Mouse (Mus musculus): Measurements from ENCODE around the gene Stxbp5. TPM values are rescaled to one million over a fixed set of nuclear protein-coding genes. Genes with fewer than 3 reads are reported as not detected.

The Stxbp5 gene
- polyA plus RNA-seq, 1 experiment = 9.0 TPM

- WGBS = 31% methylated on average over 6 of the region's 6 CpGs
- Histone ChIP-seq H3K27me3 (ENCODE audit: control insufficient read depth, insufficient read depth, low read length) (no peaks in the 10 kb centered on the region), H3K27ac (ENCODE audit: insufficient read depth, low read length) (no peak overlapping the region), H3K4me1 (ENCODE audit: control insufficient read depth, insufficient read depth, insufficient read length) (peaks cover 3% of the 10 kb centered on the region), H3K36me3 (ENCODE audit: control insufficient read depth, insufficient read depth, low read length) (no peaks in the 10 kb centered on the region), H3K4me3 (ENCODE audit: extremely low read depth, insufficient read depth, insufficient read length) (no peak overlapping the region)
- TF ChIP-seq POLR2A (IDR thresholded peaks at IDR 0.05; ENCODE audit: low read depth, low read length) (no peak), CTCF (IDR thresholded peaks at IDR 0.05; ENCODE audit: extremely low read depth, insufficient read depth, insufficient read length, insufficient replicate concordance) (no peak)
- no peak for DNase-seq (ENCODE audit: low read depth in 1 of 2, low spot score in 2 of 2)
These were observed 20.7 kb downstream of the Stxbp5 start for GRCm38 (mm10) chr10:9880070-9880728.

- Histone ChIP-seq H3K4me3 (ENCODE audit: extremely low read depth, insufficient read depth, insufficient read length) (no peak overlapping the region), H3K36me3 (ENCODE audit: control insufficient read depth, insufficient read depth, low read length) (no peaks in the 10 kb centered on the region), H3K27ac (ENCODE audit: insufficient read depth, low read length) (no peak overlapping the region), H3K4me1 (ENCODE audit: control insufficient read depth, insufficient read depth, insufficient read length) (peaks cover 6% of the 10 kb centered on the region), H3K27me3 (ENCODE audit: control insufficient read depth, insufficient read depth, low read length) (no peaks in the 10 kb centered on the region)
- 84% methylated on average over 6 of the region's 6 CpGs for WGBS
- TF ChIP-seq CTCF (IDR thresholded peaks at IDR 0.05; ENCODE audit: extremely low read depth, insufficient read depth, insufficient read length, insufficient replicate concordance) = no peak
- no peak for TF ChIP-seq POLR2A (IDR thresholded peaks at IDR 0.05; ENCODE audit: low read depth, low read length)
- no peak for DNase-seq (ENCODE audit: low read depth in 1 of 2, low spot score in 2 of 2)
These were observed 21.9 kb downstream of the Stxbp5 start for GRCm38 (mm10) chr10:9878821-9879489.

- Histone ChIP-seq H3K4me1 (ENCODE audit: control insufficient read depth, insufficient read depth, insufficient read length) (peaks cover 6% of the 10 kb centered on the region), H3K4me3 (ENCODE audit: extremely low read depth, insufficient read depth, insufficient read length) (no peak overlapping the region), H3K36me3 (ENCODE audit: control insufficient read depth, insufficient read depth, low read length) (no peaks in the 10 kb centered on the region), H3K27ac (ENCODE audit: insufficient read depth, low read length) (no peak overlapping the region), H3K27me3 (ENCODE audit: control insufficient read depth, insufficient read depth, low read length) (no peaks in the 10 kb centered on the region)
- no peak for DNase-seq (ENCODE audit: low read depth in 1 of 2, low spot score in 2 of 2)
- TF ChIP-seq CTCF (IDR thresholded peaks at IDR 0.05; ENCODE audit: extremely low read depth, insufficient read depth, insufficient read length, insufficient replicate concordance) (no peak), POLR2A (IDR thresholded peaks at IDR 0.05; ENCODE audit: low read depth, low read length) (no peak)
- 52% methylated on average over 3 of the region's 3 CpGs for whole genome bisulfite sequencing
These were observed 25.0 kb downstream of the Stxbp5 start for GRCm38 (mm10) chr10:9875905-9876304.

GRCm38 (mm10) chr10:9872143-9872542 lies 28.7 kb downstream of the Stxbp5 start:
- no peak for DNase-seq (ENCODE audit: low read depth in 1 of 2, low spot score in 2 of 2)
- no peak overlapping the region for H3K27ac ChIP-seq (ENCODE audit: insufficient read depth, low read length)
- no peaks in the 10 kb centered on the region for H3K27me3 ChIP-seq (ENCODE audit: control insufficient read depth, insufficient read depth, low read length)
- peaks cover 6% of the 10 kb centered on the region; the same call in 1 of the 2 replicates for H3K4me1 ChIP-seq (ENCODE audit: control insufficient read depth, insufficient read depth, insufficient read length)
- H3K36me3 ChIP-seq (ENCODE audit: control insufficient read depth, insufficient read depth, low read length) = no peaks in the 10 kb centered on the region
- 76% methylated on average over 2 of the region's 2 CpGs for WGBS
- TF ChIP-seq POLR2A (IDR thresholded peaks at IDR 0.05; ENCODE audit: low read depth, low read length) (no peak), CTCF (IDR thresholded peaks at IDR 0.05; ENCODE audit: extremely low read depth, insufficient read depth, insufficient read length, insufficient replicate concordance) (no peak)
- no peak overlapping the region for H3K4me3 ChIP-seq (ENCODE audit: extremely low read depth, insufficient read depth, insufficient read length)

GRCm38 (mm10) chr10:9866793-9867579 lies 33.9 kb downstream of the Stxbp5 start:
- no peaks in the 10 kb centered on the region for H3K4me1 ChIP-seq (ENCODE audit: control insufficient read depth, insufficient read depth, insufficient read length)
- H3K36me3 ChIP-seq (ENCODE audit: control insufficient read depth, insufficient read depth, low read length) = no peaks in the 10 kb centered on the region
- no peaks in the 10 kb centered on the region for H3K27me3 ChIP-seq (ENCODE audit: control insufficient read depth, insufficient read depth, low read length)
- no peak for TF ChIP-seq CTCF (IDR thresholded peaks at IDR 0.05; ENCODE audit: extremely low read depth, insufficient read depth, insufficient read length, insufficient replicate concordance)
- TF ChIP-seq POLR2A (IDR thresholded peaks at IDR 0.05; ENCODE audit: low read depth, low read length) = no peak
- no peak overlapping the region for H3K27ac ChIP-seq (ENCODE audit: insufficient read depth, low read length)
- 93% methylated on average over 17 of the region's 17 CpGs for WGBS
- H3K4me3 ChIP-seq (ENCODE audit: extremely low read depth, insufficient read depth, insufficient read length) = no peak overlapping the region
- DNase-seq (ENCODE audit: low read depth in 1 of 2, low spot score in 2 of 2) = no peak

- Histone ChIP-seq H3K27ac (ENCODE audit: insufficient read depth, low read length) (no peak overlapping the region), H3K4me1 (ENCODE audit: control insufficient read depth, insufficient read depth, insufficient read length) (no peaks in the 10 kb centered on the region)
These were observed 40.9 kb downstream of the Stxbp5 start for GRCm38 (mm10) chr10:9860022-9860421.

More at GRCm38 (mm10) chr10:9860022-9860421, 40.9 kb downstream of the Stxbp5 start:
- TF ChIP-seq CTCF (IDR thresholded peaks at IDR 0.05; ENCODE audit: extremely low read depth, insufficient read depth, insufficient read length, insufficient replicate concordance) (no peak), POLR2A (IDR thresholded peaks at IDR 0.05; ENCODE audit: low read depth, low read length) (no peak)
- no peak for DNase-seq (ENCODE audit: low read depth in 1 of 2, low spot score in 2 of 2)
- no peaks in the 10 kb centered on the region for H3K36me3 ChIP-seq (ENCODE audit: control insufficient read depth, insufficient read depth, low read length)
- no peaks in the 10 kb centered on the region for H3K27me3 ChIP-seq (ENCODE audit: control insufficient read depth, insufficient read depth, low read length)
- WGBS = 92% methylated on average over 4 of the region's 4 CpGs
- H3K4me3 ChIP-seq (ENCODE audit: extremely low read depth, insufficient read depth, insufficient read length) = no peak overlapping the region

All from spleen, adult 2 months (tissue).